Mouse (Mus musculus): Measurements from ENCODE around the gene Ssxa1.

DNA sequence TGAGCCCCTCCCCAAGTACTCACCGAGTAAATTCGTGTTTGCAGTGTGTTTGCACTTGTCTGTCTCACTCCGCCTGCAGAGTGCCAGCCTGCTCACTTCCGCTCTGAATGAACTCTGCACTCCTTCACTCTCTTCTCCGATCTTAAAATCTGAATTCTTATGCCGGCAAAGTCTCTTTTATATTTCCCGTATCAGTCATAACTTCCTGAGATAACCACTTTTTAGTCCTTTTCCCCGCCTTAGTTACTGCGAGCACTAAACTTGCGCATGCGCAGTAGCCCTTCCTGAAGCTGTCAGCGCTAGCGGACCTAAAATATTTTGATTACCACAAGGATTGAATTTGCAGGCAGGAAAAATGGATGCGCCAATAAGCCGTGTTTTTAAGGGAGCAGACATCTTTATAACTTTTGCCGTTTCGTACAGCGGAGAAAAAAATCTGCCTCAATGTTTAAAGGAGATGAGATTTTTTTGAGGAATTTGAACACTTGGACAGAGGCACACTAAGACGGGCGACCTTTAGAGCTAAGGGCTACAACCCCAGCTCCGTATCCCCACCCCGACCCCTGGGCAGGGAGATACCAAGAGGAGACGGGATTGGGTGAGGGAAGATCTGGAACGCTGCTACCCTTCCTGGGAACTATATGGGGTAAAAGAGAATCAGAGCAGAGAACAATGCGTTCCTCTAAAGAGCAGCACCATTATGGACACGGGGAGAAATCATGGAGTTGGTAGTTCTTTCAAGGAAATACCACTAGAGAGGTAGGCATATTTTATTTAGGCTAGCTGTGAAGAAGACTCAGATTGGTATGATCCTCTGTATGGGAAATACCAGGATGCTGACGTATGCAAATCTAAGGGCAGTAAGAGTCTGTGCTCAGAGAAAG, 26.4 kb upstream of the Ssxa1 start, which contains the start of gene Zfp300:
- TF ChIP-seq TAL1 (IDR thresholded peaks at IDR 0.05; ENCODE audit: low read length) (no peak), GATA1 (IDR thresholded peaks at IDR 0.05; ENCODE audit: low read length) (no peak)
